Mouse (Mus musculus) heart, adult 2 months (tissue): ENCODE results near the gene Pax8.

Source experiments
- CTCF ChIP-seq: fragments of 200-600 bp; IDR thresholded peaks from 2 replicates; pipeline ENCODE4 v1.8.1; 2022; ENCODE audit warnings: antibody characterized with exemption, mild to moderate bottlenecking, moderate library complexity
- POLR2A ChIP-seq: fragments of 200-500 bp; IDR thresholded peaks from 2 replicates; pipeline ENCODE4 v1.6.1; 2011; ENCODE audit warnings: mild to moderate bottlenecking, low read depth, low read length, control low read depth; ENCODE audit not compliant: insufficient read depth

- TF ChIP-seq CTCF (no peak), POLR2A (no peak)
These were observed 87.8 kb downstream of the Pax8 start for GRCm38 (mm10) chr2:24387361-24388283.
